Mouse (Mus musculus): ENCODE results near the gene Lcmt2. TPM values are rescaled to one million over a fixed set of nuclear protein-coding genes. Genes with fewer than 3 reads are reported as not detected.

The Lcmt2 gene
- 2.7 TPM for polyA plus RNA-seq (2014; fragmentation: Illumina TruSeq; extraction: RNeasy Lipid Tissue Mini Kit (QIAGEN cat#74804); ENCODE audit: low replicate concordance)

GRCm38 (mm10) chr2:121140018-121140882, at the start of gene Lcmt2, which contains the start of gene Adal:
Gene Lcmt2, minus strand, starts transcription at chr2:121140653.
Gene Adal, plus strand, starts transcription at chr2:121140428.

DNA sequence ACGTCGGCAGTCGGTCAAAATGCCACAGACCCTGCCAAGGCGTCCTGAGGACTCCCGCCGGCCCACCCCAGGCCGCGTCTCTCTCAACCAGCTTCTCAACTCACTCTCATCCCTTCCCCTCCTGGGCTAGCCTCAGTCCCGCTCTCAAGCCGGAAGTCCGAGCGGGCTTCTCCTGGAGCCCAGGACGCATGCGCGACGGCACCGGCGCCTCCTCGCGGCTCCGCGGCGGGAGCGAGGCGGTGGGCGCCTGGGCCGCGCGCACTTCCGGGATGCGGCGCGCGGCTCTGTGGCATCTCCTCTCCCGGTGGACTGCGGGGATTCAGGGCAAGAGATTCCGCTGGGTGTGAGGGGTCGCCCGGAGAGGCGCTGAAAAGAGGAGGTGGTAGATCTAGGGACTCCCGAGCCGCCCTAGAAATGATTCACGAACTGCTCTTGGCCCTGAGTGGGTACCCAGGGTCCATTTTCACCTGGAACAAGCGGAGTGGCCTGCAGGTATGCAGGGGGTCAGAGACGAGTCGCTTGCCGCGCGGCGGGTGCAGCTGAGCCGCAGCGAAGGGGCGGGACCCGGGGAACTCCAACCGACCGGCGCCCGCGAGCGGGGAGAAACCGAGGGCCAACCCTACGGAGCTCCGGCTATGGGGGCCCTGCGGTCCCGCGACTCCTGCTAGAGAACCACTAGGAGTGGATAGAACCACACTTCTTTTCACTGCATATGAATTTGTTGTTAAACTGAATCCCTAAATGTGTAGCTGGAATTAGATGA, 30.7 kb upstream of the Lcmt2 start, which contains the start of gene Zscan29:
TSS of gene Zscan29 (minus strand) at position 146 of the 763 bp plus-strand sequence.

GRCm38 (mm10) chr2:121170481-121170971, 30.1 kb upstream of the Lcmt2 start, which contains the start of gene Tubgcp4:
Gene Tubgcp4, plus strand, starts transcription at chr2:121170654.

DNA sequence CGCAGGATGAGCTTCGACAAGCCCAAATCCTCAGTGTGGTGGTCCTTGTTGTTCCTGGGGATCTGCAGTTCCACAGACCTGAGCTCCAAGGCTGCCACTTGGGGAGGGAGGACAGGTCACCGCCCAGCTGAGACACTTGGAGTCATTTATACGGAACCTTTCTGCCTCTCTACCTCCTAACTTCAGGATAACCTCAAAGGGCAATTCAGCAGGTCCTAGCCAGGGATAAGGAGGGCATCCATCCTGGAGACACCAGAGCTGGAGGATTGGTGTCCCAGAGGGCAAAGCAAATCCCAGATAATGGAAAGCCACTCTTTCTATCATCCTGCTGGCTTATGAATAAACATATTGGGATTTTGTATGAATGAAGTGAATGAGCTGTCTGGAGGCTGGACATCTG, 30.8 kb downstream of the Lcmt2 start, which contains the start of gene Tgm7:
TSS of gene Tgm7 (minus strand) at position 101 of the 400 bp plus-strand sequence.

GRCm38 (mm10) chr2:121085480-121086185, 54.8 kb downstream of the Lcmt2 start, which contains the start of gene Tgm5:
Gene Tgm5, minus strand, starts transcription at chr2:121085841.

Other genes starting within 250 kb of the Lcmt2 start
- 21.6 TPM for gene Ubr1, start 169.9 kb downstream of the Lcmt2 start, polyA plus RNA-seq (2014; fragmentation: Illumina TruSeq; extraction: RNeasy Lipid Tissue Mini Kit (QIAGEN cat#74804); ENCODE audit: low replicate concordance)
- 32.7 TPM for gene Tmem62, start 163.6 kb downstream of the Lcmt2 start, polyA plus RNA-seq (2014; fragmentation: Illumina TruSeq; extraction: RNeasy Lipid Tissue Mini Kit (QIAGEN cat#74804); ENCODE audit: low replicate concordance)
- gene Ccndbp1, start 132.2 kb downstream of the Lcmt2 start, polyA plus RNA-seq (2014; fragmentation: Illumina TruSeq; extraction: RNeasy Lipid Tissue Mini Kit (QIAGEN cat#74804); ENCODE audit: low replicate concordance) = 36.2 TPM
- gene Epb42, start 103.6 kb downstream of the Lcmt2 start, polyA plus RNA-seq (2014; fragmentation: Illumina TruSeq; extraction: RNeasy Lipid Tissue Mini Kit (QIAGEN cat#74804); ENCODE audit: low replicate concordance) = 1.8 TPM
- not detected for gene Tgm5, start 54.8 kb downstream of the Lcmt2 start, polyA plus RNA-seq (2014; fragmentation: Illumina TruSeq; extraction: RNeasy Lipid Tissue Mini Kit (QIAGEN cat#74804); ENCODE audit: low replicate concordance)
- gene Tgm7, start 30.9 kb downstream of the Lcmt2 start, polyA plus RNA-seq (2014; fragmentation: Illumina TruSeq; extraction: RNeasy Lipid Tissue Mini Kit (QIAGEN cat#74804); ENCODE audit: low replicate concordance) = not detected
- gene Adal, start 225 bp downstream of the Lcmt2 start, polyA plus RNA-seq (2014; fragmentation: Illumina TruSeq; extraction: RNeasy Lipid Tissue Mini Kit (QIAGEN cat#74804); ENCODE audit: low replicate concordance) = 21.5 TPM
- gene Tubgcp4, start 30.0 kb upstream of the Lcmt2 start, polyA plus RNA-seq (2014; fragmentation: Illumina TruSeq; extraction: RNeasy Lipid Tissue Mini Kit (QIAGEN cat#74804); ENCODE audit: low replicate concordance) = 76.0 TPM
- 23.1 TPM for gene Zscan29, start 30.5 kb upstream of the Lcmt2 start, polyA plus RNA-seq (2014; fragmentation: Illumina TruSeq; extraction: RNeasy Lipid Tissue Mini Kit (QIAGEN cat#74804); ENCODE audit: low replicate concordance)
- 4.9 TPM for gene Trp53bp1, start 130.8 kb upstream of the Lcmt2 start, polyA plus RNA-seq (2014; fragmentation: Illumina TruSeq; extraction: RNeasy Lipid Tissue Mini Kit (QIAGEN cat#74804); ENCODE audit: low replicate concordance)
- 0.41 TPM for gene Map1a, start 148.9 kb upstream of the Lcmt2 start, polyA plus RNA-seq (2014; fragmentation: Illumina TruSeq; extraction: RNeasy Lipid Tissue Mini Kit (QIAGEN cat#74804); ENCODE audit: low replicate concordance)
- gene Ppip5k1, start 214.7 kb upstream of the Lcmt2 start, polyA plus RNA-seq (2014; fragmentation: Illumina TruSeq; extraction: RNeasy Lipid Tissue Mini Kit (QIAGEN cat#74804); ENCODE audit: low replicate concordance) = 21.1 TPM
- 165 TPM for gene Ckmt1, start 217.1 kb upstream of the Lcmt2 start, polyA plus RNA-seq (2014; fragmentation: Illumina TruSeq; extraction: RNeasy Lipid Tissue Mini Kit (QIAGEN cat#74804); ENCODE audit: low replicate concordance)
- gene Strc, start 246.5 kb upstream of the Lcmt2 start, polyA plus RNA-seq (2014; fragmentation: Illumina TruSeq; extraction: RNeasy Lipid Tissue Mini Kit (QIAGEN cat#74804); ENCODE audit: low replicate concordance) = not detected

All from small intestine, adult 10 weeks (tissue).